Mouse (Mus musculus) lung, embryonic 14.5 days (tissue): ENCODE results near the gene Rps6ka2. TPM values are rescaled to one million over a fixed set of nuclear protein-coding genes. Genes with fewer than 3 reads are reported as not detected.

Source experiments
- ATAC-seq: fragments of 200-750 bp; cut with Nextera tagmentation; 2 replicates; pipeline ENCODE4 v1.8.0; 2017; ENCODE audit warnings: mild to moderate bottlenecking, moderate TSS enrichment, moderate library complexity; ENCODE audit not compliant: insufficient read depth
- DNase-seq: peaks from one replicate; pipeline ENCODE4 v3.0.0-alpha.2; 2015
- H3K27ac ChIP-seq: fragments of 300-500 bp; sonication (generic); 2 replicates; pipeline ENCODE4 v1.5.1; 2014; ENCODE audit warnings: low read depth, mild to moderate bottlenecking, moderate library complexity
- H3K27me3 ChIP-seq: fragments of 300-500 bp; sonication (generic); 2 replicates; pipeline ENCODE4 v1.6.1; 2014; ENCODE audit warnings: low read length, control low read depth; ENCODE audit not compliant: insufficient read depth
- H3K36me3 ChIP-seq: fragments of 300-500 bp; sonication (generic); 2 replicates; pipeline ENCODE4 v1.6.1; 2014; ENCODE audit warnings: control low read depth; ENCODE audit not compliant: insufficient read depth
- H3K4me1 ChIP-seq: fragments of 300-500 bp; sonication (generic); 2 replicates; pipeline ENCODE4 v1.6.1; 2014; ENCODE audit warnings: antibody characterized with exemption, control low read depth; ENCODE audit not compliant: insufficient read depth
- H3K4me2 ChIP-seq: fragments of 300-500 bp; sonication (generic); 2 replicates; pipeline ENCODE4 v1.6.1; 2014; ENCODE audit warnings: mild to moderate bottlenecking
- H3K4me3 ChIP-seq: fragments of 300-500 bp; sonication (generic); 2 replicates; pipeline ENCODE4 v1.5.1; 2014; ENCODE audit warnings: low read depth, low read length
- H3K9ac ChIP-seq: fragments of 300-500 bp; sonication (generic); 2 replicates; pipeline ENCODE4 v1.6.1; 2014
- H3K9me3 ChIP-seq: fragments of 300-500 bp; sonication (generic); 2 replicates; pipeline ENCODE4 v1.6.1; 2016; ENCODE audit warnings: low read depth, low read length, control low read depth
- CTCF ChIP-seq: IDR thresholded peaks from 2 replicates; pipeline ENCODE4 v1.5.1; 2016; ENCODE audit warnings: antibody characterized with exemption, low read depth
- WGBS: fragments of 180-500 bp; shearing (Covaris S2); extraction: QIAGEN DNeasy Blood & Tissue Kit; methylation state at CpG from one replicate; pipeline ENCODE4 v1.1.7; 2014; 5-methylcytosine and 5-hydroxymethylcytosine counted together
- polyA plus RNA-seq: library from polyadenylated mRNA; unstranded; fragments of >200 nt; fragmentation: Nextera tagmentation; extraction: Ambion mirVana; gene quantifications from 2 replicates; pipeline ENCODE4 v1.2.1, GENCODE M21; 2014

The Rps6ka2 gene
- polyA plus RNA-seq, 1 experiment from 2014 or later, result 16.9 TPM

- TF ChIP-seq CTCF, result no peak
- H3K4me1 ChIP-seq, result no peaks in the 10 kb centered on the region
- no peaks in the 10 kb centered on the region for H3K27me3 ChIP-seq
- ATAC-seq (no peak), DNase-seq (no peak)
- H3K4me3 ChIP-seq, result no peak overlapping the region
- no peak overlapping the region for H3K9ac ChIP-seq
- no peaks in the 10 kb centered on the region for H3K9me3 ChIP-seq
- 70% methylated on average over 4 of the region's 4 CpGs for WGBS
- no peak overlapping the region for H3K27ac ChIP-seq
- no peaks in the 10 kb centered on the region; the same call in 1 of the 2 replicates for H3K36me3 ChIP-seq
- H3K4me2 ChIP-seq, result no peak overlapping the region
Measured at GRCm38 (mm10) chr17:7238766-7239165, 68.9 kb downstream of the Rps6ka2 start.

GRCm38 (mm10) chr17:7240526-7240925, 70.6 kb downstream of the Rps6ka2 start:
- Histone ChIP-seq H3K9ac (no peak overlapping the region), H3K9me3 (no peaks in the 10 kb centered on the region)
- ATAC-seq, result no peak

DNA sequence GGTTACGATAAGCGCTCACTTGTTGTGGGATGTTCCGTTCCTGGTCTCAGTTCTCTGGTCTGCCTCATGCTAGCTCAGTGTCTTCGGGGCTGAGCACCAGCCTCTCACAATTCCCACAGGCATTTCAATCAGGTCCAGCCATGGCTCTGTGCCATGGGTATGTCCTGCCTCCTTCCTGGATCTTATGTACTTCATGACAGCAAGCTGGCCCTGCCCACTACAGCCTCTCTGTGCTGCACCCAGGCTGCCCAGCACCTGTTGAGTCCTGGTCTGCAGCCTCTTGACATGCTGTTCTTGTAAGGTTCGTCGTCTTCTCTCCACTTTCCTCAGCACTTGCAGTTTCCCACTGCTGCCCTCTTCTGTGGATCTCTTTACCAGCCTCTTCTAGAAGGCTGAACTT, 75.2 kb downstream of the Rps6ka2 start:
- 88% methylated on average over 6 of the region's 6 CpGs for WGBS
- no peak for DNase-seq
- no peak for ATAC-seq
- no peaks in the 10 kb centered on the region for H3K36me3 ChIP-seq
- no peaks in the 10 kb centered on the region for H3K9me3 ChIP-seq
- H3K4me3 ChIP-seq, result no peak overlapping the region
- no peak overlapping the region for H3K9ac ChIP-seq
- H3K4me1 ChIP-seq, result no peaks in the 10 kb centered on the region
- H3K4me2 ChIP-seq, result no peak overlapping the region
- no peaks in the 10 kb centered on the region for H3K27me3 ChIP-seq
- no peak for TF ChIP-seq CTCF
- H3K27ac ChIP-seq, result no peak overlapping the region

More at GRCm38 (mm10) chr17:7240526-7240925, 70.6 kb downstream of the Rps6ka2 start:
- H3K4me1 ChIP-seq, result no peaks in the 10 kb centered on the region
- H3K27me3 ChIP-seq, result no peaks in the 10 kb centered on the region
- no peak overlapping the region for H3K4me3 ChIP-seq
- DNase-seq, result no peak
- no peak overlapping the region for H3K27ac ChIP-seq
- no peak for TF ChIP-seq CTCF
- H3K4me2 ChIP-seq, result no peak overlapping the region
- WGBS, result 79% methylated on average over 4 of the region's 4 CpGs
- H3K36me3 ChIP-seq, result no peaks in the 10 kb centered on the region; the same call in 1 of the 2 replicates

DNA sequence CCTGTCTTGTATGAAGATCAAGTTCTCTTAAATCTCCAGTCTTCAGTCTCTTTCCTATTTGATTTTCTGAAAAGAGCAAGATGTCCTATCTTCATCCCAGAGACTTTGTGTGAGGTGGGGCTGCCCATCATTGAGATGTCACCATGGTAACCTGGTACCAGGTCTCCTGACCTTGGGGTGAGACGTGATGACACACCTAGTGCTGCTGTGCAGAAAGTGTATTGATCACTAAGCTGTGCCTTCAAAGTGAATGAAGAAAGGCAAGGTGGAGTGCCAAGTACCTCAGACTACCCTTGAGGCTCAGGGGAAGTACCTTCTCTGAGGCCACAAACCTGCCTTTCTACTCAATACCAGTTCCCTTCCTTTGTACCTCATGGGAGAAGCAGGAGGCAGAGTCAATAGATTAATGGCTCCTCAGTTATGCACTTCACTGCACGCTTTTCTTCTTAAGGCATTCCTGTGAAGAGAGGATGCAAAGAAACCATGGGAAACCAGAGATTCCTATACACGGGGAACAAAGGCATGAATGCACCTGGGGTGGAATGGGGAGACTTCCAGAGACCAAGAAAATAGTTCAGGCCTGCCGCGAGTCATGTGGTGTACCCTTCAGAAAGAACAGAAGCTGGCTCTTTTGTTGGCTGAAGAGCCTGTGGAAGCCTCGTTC, 77.1 kb downstream of the Rps6ka2 start:
- DNase-seq, result no peak
- Histone ChIP-seq H3K36me3 (no peaks in the 10 kb centered on the region), H3K9ac (no peak overlapping the region), H3K9me3 (no peaks in the 10 kb centered on the region), H3K4me1 (no peaks in the 10 kb centered on the region), H3K27ac (no peak overlapping the region), H3K27me3 (no peaks in the 10 kb centered on the region), H3K4me2 (no peak overlapping the region), H3K4me3 (no peak overlapping the region)
- 59% methylated on average over 6 of the region's 6 CpGs for WGBS
- no peak; the same call in 1 of the 2 replicates for ATAC-seq
- TF ChIP-seq CTCF, result no peak

DNA sequence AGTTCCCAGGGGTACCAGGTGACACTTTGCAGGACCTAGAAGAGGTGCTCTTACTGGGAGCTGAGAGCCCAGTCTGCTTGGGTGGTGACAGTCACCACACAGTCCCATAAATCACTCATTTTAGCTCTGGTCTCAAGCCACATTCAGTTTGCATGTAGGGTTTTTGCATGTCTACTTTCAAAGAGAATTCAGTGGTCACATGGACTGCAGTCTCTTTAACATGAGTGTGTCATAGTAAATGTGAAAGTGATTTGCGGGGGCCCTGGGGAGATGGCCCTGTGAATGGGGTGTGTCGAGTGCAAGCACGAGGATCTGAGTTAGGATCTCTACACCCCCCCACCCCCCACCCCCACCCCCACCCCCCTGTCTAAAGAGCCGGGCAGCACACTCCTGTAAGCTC, 80.5 kb downstream of the Rps6ka2 start:
- Histone ChIP-seq H3K9me3 (no peaks in the 10 kb centered on the region), H3K27me3 (no peaks in the 10 kb centered on the region), H3K4me2 (no peak overlapping the region), H3K9ac (no peak overlapping the region), H3K27ac (no peak overlapping the region), H3K36me3 (no peaks in the 10 kb centered on the region), H3K4me3 (no peak overlapping the region), H3K4me1 (no peaks in the 10 kb centered on the region)
- WGBS, result 82% methylated on average over 4 of the region's 4 CpGs
- no peak for TF ChIP-seq CTCF
- no peak for DNase-seq
- ATAC-seq, result no peak

DNA sequence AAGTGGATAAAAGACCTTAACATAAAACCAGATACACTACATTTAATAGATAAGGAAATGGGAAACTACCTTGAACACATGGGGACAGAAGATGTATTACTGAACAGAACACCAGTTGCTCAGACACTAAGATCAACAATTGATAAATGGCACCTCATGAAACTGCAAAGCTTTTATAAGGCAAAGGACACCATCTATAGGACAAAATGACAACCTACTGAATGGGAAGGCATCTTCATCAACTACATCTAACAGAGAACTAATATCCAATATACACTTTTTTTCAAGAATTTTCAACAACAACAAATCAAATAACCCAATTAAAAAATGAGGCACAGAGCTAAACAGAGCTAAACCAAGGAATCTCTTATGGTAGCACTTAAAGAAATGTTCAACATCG, 87.3 kb downstream of the Rps6ka2 start:
- no peaks in the 10 kb centered on the region for H3K9me3 ChIP-seq
- no peak for ATAC-seq
- 57% methylated on average over 1 of the region's 1 CpGs for WGBS

GRCm38 (mm10) chr17:7258748-7259359, 88.9 kb downstream of the Rps6ka2 start:
- Histone ChIP-seq H3K4me2 (no peak overlapping the region), H3K4me3 (no peak overlapping the region), H3K27me3 (no peaks in the 10 kb centered on the region), H3K9ac (no peak overlapping the region), H3K4me1 (0 out of 2 replicates have a peak, but pooled peaks cover 7% of the 10 kb centered on the region), H3K36me3 (no peaks in the 10 kb centered on the region), H3K27ac (no peak overlapping the region), H3K9me3 (no peaks in the 10 kb centered on the region)
- ATAC-seq (no peak), DNase-seq (no peak)
- no peak for TF ChIP-seq CTCF
- 56% methylated on average over 15 of the region's 15 CpGs for WGBS

More for the DNA sequence above, 87.3 kb downstream of the Rps6ka2 start:
- DNase-seq, result no peak
- no peaks in the 10 kb centered on the region for H3K27me3 ChIP-seq
- no peak for TF ChIP-seq CTCF
- H3K4me3 ChIP-seq, result no peak overlapping the region
- H3K4me2 ChIP-seq, result no peak overlapping the region
- no peak overlapping the region for H3K9ac ChIP-seq
- H3K27ac ChIP-seq, result no peak overlapping the region
- H3K36me3 ChIP-seq, result no peaks in the 10 kb centered on the region
- H3K4me1 ChIP-seq, result 0 out of 2 replicates have a peak, but pooled peaks cover 7% of the 10 kb centered on the region
